Mouse (Mus musculus) midbrain, embryonic 10.5 days (tissue): ENCODE data around the gene Midn. TPM values are rescaled to one million over a fixed set of nuclear protein-coding genes. Genes with fewer than 3 reads are reported as not detected.

ENCODE experiments used
- DNase-seq: peaks from one replicate; pipeline ENCODE4 v3.0.0-alpha.2; 2017; ENCODE audit warnings: low spot score
- H3K27ac ChIP-seq: fragments of 300-500 bp; sonication (generic); replicated peaks from 2 replicates; pipeline ENCODE4 v1.5.1; 2016; ENCODE audit warnings: mild to moderate bottlenecking
- H3K27me3 ChIP-seq: fragments of 300-500 bp; sonication (generic); 2 replicates; pipeline ENCODE4 v1.6.1; 2016; ENCODE audit warnings: low read depth, mild to moderate bottlenecking; ENCODE audit not compliant: poor library complexity, severe bottlenecking
- H3K36me3 ChIP-seq: fragments of 300-500 bp; sonication (generic); 2 replicates; pipeline ENCODE4 v1.6.1; 2016; ENCODE audit warnings: mild to moderate bottlenecking, moderate library complexity
- H3K4me1 ChIP-seq: fragments of 300-500 bp; sonication (generic); 2 replicates; pipeline ENCODE4 v1.6.1; 2016
- H3K4me3 ChIP-seq: fragments of 300-500 bp; sonication (generic); 2 replicates; pipeline ENCODE4 v1.5.1; 2016; ENCODE audit warnings: mild to moderate bottlenecking, moderate library complexity
- H3K9me3 ChIP-seq: fragments of 300-500 bp; sonication (generic); replicated peaks from 2 replicates; pipeline ENCODE4 v1.6.1; 2016; ENCODE audit warnings: mild to moderate bottlenecking
- WGBS: fragments of 180-500 bp; shearing (Covaris S2); methylation state at CpG from one replicate; pipeline ENCODE4 v1.1.7; 2016; 5-methylcytosine and 5-hydroxymethylcytosine counted together
- polyA plus RNA-seq: library from polyadenylated mRNA; unstranded; fragments of >200 nt; fragmentation: Nextera tagmentation; extraction: Ambion mirVana; gene quantifications from 2 replicates; pipeline ENCODE4 v1.2.1, GENCODE M21; 2016

Gene Midn
- polyA plus RNA-seq, 1 experiment from 2014 or later, result 17.8 TPM

- H3K4me1 ChIP-seq, result peaks cover 50% of the 10 kb centered on the region
- WGBS, result 0% methylated on average over 63 of the region's 63 CpGs
- peak overlapping the region; percentile 93 for H3K27ac ChIP-seq
- H3K4me3 ChIP-seq, result peak overlapping the region; percentile 96
- no peak for DNase-seq
- no peaks in the 10 kb centered on the region for H3K9me3 ChIP-seq
- H3K36me3 ChIP-seq, result peaks cover 38% of the 10 kb centered on the region
- H3K27me3 ChIP-seq, result no peaks in the 10 kb centered on the region
These were observed 32.1 kb upstream of the Midn start for GRCm38 (mm10) chr10:80115944-80116335.

GRCm38 (mm10) chr10:80116563-80116926, 31.5 kb upstream of the Midn start:
- peaks cover 50% of the 10 kb centered on the region for H3K4me1 ChIP-seq
- H3K4me3 ChIP-seq, result peak overlapping the region; percentile 96
- WGBS, result 1% methylated on average over 27 of the region's 27 CpGs
- peak; percentile 31 for DNase-seq
- peak overlapping the region; percentile 93 for H3K27ac ChIP-seq
- H3K9me3 ChIP-seq, result no peaks in the 10 kb centered on the region
- H3K36me3 ChIP-seq, result peaks cover 44% of the 10 kb centered on the region
- H3K27me3 ChIP-seq, result no peaks in the 10 kb centered on the region

GRCm38 (mm10) chr10:80116927-80117691, 31.0 kb upstream of the Midn start:
- peaks cover 50% of the 10 kb centered on the region for H3K36me3 ChIP-seq
- DNase-seq, result peak; percentile 37
- H3K27ac ChIP-seq, result peak overlapping the region; percentile 93
- H3K27me3 ChIP-seq, result no peaks in the 10 kb centered on the region
- peaks cover 50% of the 10 kb centered on the region for H3K4me1 ChIP-seq
- WGBS, result 6% methylated on average over 30 of the region's 30 CpGs
- H3K4me3 ChIP-seq, result peak overlapping the region; percentile 96
- H3K9me3 ChIP-seq, result no peaks in the 10 kb centered on the region

GRCm38 (mm10) chr10:80117736-80118135, 30.3 kb upstream of the Midn start:
- 74% methylated on average over 1 of the region's 1 CpGs for WGBS
- DNase-seq, result no peak
- Histone ChIP-seq H3K9me3 (no peaks in the 10 kb centered on the region), H3K4me1 (peaks cover 50% of the 10 kb centered on the region), H3K36me3 (peaks cover 56% of the 10 kb centered on the region), H3K27me3 (no peaks in the 10 kb centered on the region), H3K27ac (peak overlapping the region; percentile 93), H3K4me3 (peak overlapping the region; percentile 96)

GRCm38 (mm10) chr10:80118552-80118951, 29.5 kb upstream of the Midn start:
- Histone ChIP-seq H3K36me3 (peaks cover 64% of the 10 kb centered on the region), H3K27me3 (no peaks in the 10 kb centered on the region), H3K4me3 (peak overlapping the region; percentile 96), H3K9me3 (no peaks in the 10 kb centered on the region), H3K4me1 (peaks cover 50% of the 10 kb centered on the region), H3K27ac (peak overlapping the region; percentile 3; the same call in 1 of the 2 replicates)
- DNase-seq, result no peak
- 80% methylated on average over 6 of the region's 6 CpGs for WGBS

GRCm38 (mm10) chr10:80120146-80120545, 27.9 kb upstream of the Midn start:
- Histone ChIP-seq H3K27me3 (no peaks in the 10 kb centered on the region), H3K27ac (no peak overlapping the region), H3K9me3 (no peaks in the 10 kb centered on the region), H3K4me1 (peaks cover 45% of the 10 kb centered on the region), H3K36me3 (peaks cover 80% of the 10 kb centered on the region), H3K4me3 (peak overlapping the region; percentile 17; the same call in 1 of the 2 replicates)
- no peak for DNase-seq
- WGBS, result 92% methylated on average over 2 of the region's 2 CpGs

GRCm38 (mm10) chr10:80121639-80122038, 26.4 kb upstream of the Midn start:
- H3K4me3 ChIP-seq, result peak overlapping the region; percentile 16
- no peaks in the 10 kb centered on the region for H3K27me3 ChIP-seq
- H3K4me1 ChIP-seq, result peaks cover 42% of the 10 kb centered on the region
- WGBS, result 94% methylated on average over 2 of the region's 2 CpGs
- no peaks in the 10 kb centered on the region for H3K9me3 ChIP-seq
- peaks cover 95% of the 10 kb centered on the region for H3K36me3 ChIP-seq
- no peak for DNase-seq
- no peak overlapping the region for H3K27ac ChIP-seq

- Histone ChIP-seq H3K4me1 (peaks cover 18% of the 10 kb centered on the region), H3K27me3 (no peaks in the 10 kb centered on the region), H3K4me3 (0 out of 2 replicates have a peak overlapping the region, but pooled peaks have one; percentile 16), H3K27ac (no peak overlapping the region), H3K36me3 (peaks cover 100% of the 10 kb centered on the region), H3K9me3 (no peaks in the 10 kb centered on the region)
- no peak for DNase-seq
- WGBS, result 90% methylated on average over 9 of the region's 9 CpGs
These were observed 24.0 kb upstream of the Midn start for GRCm38 (mm10) chr10:80123932-80124562.

GRCm38 (mm10) chr10:80127920-80128319, 20.2 kb upstream of the Midn start:
- H3K27me3 ChIP-seq, result peaks cover 33% of the 10 kb centered on the region
- no peaks in the 10 kb centered on the region for H3K9me3 ChIP-seq
- peaks cover 100% of the 10 kb centered on the region for H3K36me3 ChIP-seq
- WGBS, result 96% methylated on average over 8 of the region's 8 CpGs
- peaks cover 28% of the 10 kb centered on the region for H3K4me1 ChIP-seq
- no peak overlapping the region for H3K27ac ChIP-seq
- no peak overlapping the region for H3K4me3 ChIP-seq
- no peak for DNase-seq

GRCm38 (mm10) chr10:80129846-80130245, 18.2 kb upstream of the Midn start:
- no peak for DNase-seq
- Histone ChIP-seq H3K9me3 (no peaks in the 10 kb centered on the region), H3K27me3 (peaks cover 52% of the 10 kb centered on the region), H3K4me3 (0 out of 2 replicates have a peak overlapping the region, but pooled peaks have one; percentile 20), H3K4me1 (peaks cover 24% of the 10 kb centered on the region), H3K36me3 (peaks cover 100% of the 10 kb centered on the region), H3K27ac (no peak overlapping the region)
- WGBS, result 95% methylated on average over 9 of the region's 9 CpGs

- peaks cover 59% of the 10 kb centered on the region for H3K27me3 ChIP-seq
- no peak overlapping the region for H3K27ac ChIP-seq
These were observed 17.6 kb upstream of the Midn start for GRCm38 (mm10) chr10:80130403-80131031.

GRCm38 (mm10) chr10:80131316-80131951, 16.6 kb upstream of the Midn start:
- peak overlapping the region; percentile 66 for H3K27ac ChIP-seq
- peaks cover 100% of the 10 kb centered on the region for H3K36me3 ChIP-seq
- H3K27me3 ChIP-seq, result peaks cover 68% of the 10 kb centered on the region
- H3K9me3 ChIP-seq, result no peaks in the 10 kb centered on the region
- H3K4me1 ChIP-seq, result peaks cover 29% of the 10 kb centered on the region
- peak; percentile 62 for DNase-seq
- peak overlapping the region; percentile 41 for H3K4me3 ChIP-seq
- WGBS, result 14% methylated on average over 55 of the region's 55 CpGs

More at GRCm38 (mm10) chr10:80130403-80131031, 17.6 kb upstream of the Midn start:
- DNase-seq, result no peak
- Histone ChIP-seq H3K9me3 (no peaks in the 10 kb centered on the region), H3K4me3 (peak overlapping the region; percentile 20; the same call in 1 of the 2 replicates), H3K4me1 (peaks cover 24% of the 10 kb centered on the region), H3K36me3 (peaks cover 100% of the 10 kb centered on the region)
- WGBS, result 88% methylated on average over 18 of the region's 18 CpGs
